Mouse (Mus musculus) C2C12 (cell line): ENCODE data around the gene Kat2a.

Source experiments
- CTCF ChIP-seq: IDR thresholded peaks from one replicate; pipeline ENCODE4 v1.5.1; 2011; ENCODE audit not compliant: control insufficient read depth, insufficient read depth, insufficient read length
- MAX ChIP-seq: IDR thresholded peaks from one replicate; pipeline ENCODE4 v1.6.1; 2011; ENCODE audit warnings: mild to moderate bottlenecking, control low read depth
- MYOD1 ChIP-seq: IDR thresholded peaks from one replicate; pipeline ENCODE4 v1.6.1; 2011; ENCODE audit warnings: low read depth; ENCODE audit not compliant: control insufficient read depth, insufficient read length
- MYOG ChIP-seq: IDR thresholded peaks from one replicate; pipeline ENCODE4 v1.6.1; 2011; ENCODE audit not compliant: control insufficient read depth, insufficient read length; ENCODE audit errors: extremely low read depth
- USF1 ChIP-seq: IDR thresholded peaks from one replicate; pipeline ENCODE4 v1.6.1; 2011; ENCODE audit warnings: low read depth, mild to moderate bottlenecking, control low read depth, moderate library complexity

- no peak for TF ChIP-seq CTCF
- TF ChIP-seq MYOD1 = no peak
- no peak for TF ChIP-seq MAX
- TF ChIP-seq USF1 = no peak
- TF ChIP-seq MYOG = no peak
Measured at GRCm38 (mm10) chr11:100748620-100749019, 36.4 kb upstream of the Kat2a start.
